Mouse (Mus musculus) intestine, embryonic 16.5 days (tissue): Measurements from ENCODE around the gene Ggcx. TPM values are rescaled to one million over a fixed set of nuclear protein-coding genes. Genes with fewer than 3 reads are reported as not detected.

ENCODE experiments used
- ATAC-seq: fragments of 200-750 bp; cut with Nextera tagmentation; 2 replicates; pipeline ENCODE4 v1.8.0; 2017; ENCODE audit warnings: moderate TSS enrichment, moderate library complexity
- H3K27ac ChIP-seq: fragments of 300-500 bp; sonication (generic); 2 replicates; pipeline ENCODE4 v1.5.1; 2014; ENCODE audit warnings: mild to moderate bottlenecking, low read length
- H3K27me3 ChIP-seq: fragments of 300-500 bp; sonication (generic); replicated peaks from 2 replicates; pipeline ENCODE4 v1.6.1; 2014; ENCODE audit warnings: low read length, control low read depth, mixed read lengths; ENCODE audit not compliant: control insufficient read depth, insufficient read depth
- H3K36me3 ChIP-seq: fragments of 300-500 bp; sonication (generic); 2 replicates; pipeline ENCODE4 v1.6.1; 2014; ENCODE audit warnings: low read length, control low read depth; ENCODE audit not compliant: control insufficient read depth, insufficient read depth
- H3K4me1 ChIP-seq: fragments of 300-500 bp; sonication (generic); 2 replicates; pipeline ENCODE4 v1.6.1; 2014; ENCODE audit warnings: low read length, control low read depth, mixed read lengths; ENCODE audit not compliant: control insufficient read depth, insufficient read depth
- H3K4me2 ChIP-seq: fragments of 300-500 bp; sonication (generic); 2 replicates; pipeline ENCODE4 v1.6.1; 2014; ENCODE audit warnings: low read depth, low read length, control low read depth
- H3K4me3 ChIP-seq: fragments of 300-500 bp; sonication (generic); 2 replicates; pipeline ENCODE4 v1.5.1; 2014; ENCODE audit warnings: mild to moderate bottlenecking, low read length
- H3K9ac ChIP-seq: fragments of 300-500 bp; sonication (generic); 2 replicates; pipeline ENCODE4 v1.6.1; 2014; ENCODE audit warnings: low read depth, low read length
- H3K9me3 ChIP-seq: fragments of 300-500 bp; sonication (generic); 2 replicates; pipeline ENCODE4 v1.6.1; 2016; ENCODE audit warnings: low read length, control low read depth; ENCODE audit not compliant: control insufficient read depth
- WGBS: fragments of 180-500 bp; shearing (Covaris S2); extraction: QIAGEN DNeasy Blood & Tissue Kit; methylation state at CpG from one replicate; pipeline ENCODE4 v1.1.7; 2014; 5-methylcytosine and 5-hydroxymethylcytosine counted together
- polyA plus RNA-seq: library from polyadenylated mRNA; unstranded; fragments of >200 nt; fragmentation: Nextera tagmentation; extraction: Ambion mirVana; gene quantifications from 2 replicates; pipeline ENCODE4 v1.2.1, GENCODE M21; 2015

Gene Ggcx
- polyA plus RNA-seq, 1 experiment from 2014 or later = 23.7 TPM

DNA sequence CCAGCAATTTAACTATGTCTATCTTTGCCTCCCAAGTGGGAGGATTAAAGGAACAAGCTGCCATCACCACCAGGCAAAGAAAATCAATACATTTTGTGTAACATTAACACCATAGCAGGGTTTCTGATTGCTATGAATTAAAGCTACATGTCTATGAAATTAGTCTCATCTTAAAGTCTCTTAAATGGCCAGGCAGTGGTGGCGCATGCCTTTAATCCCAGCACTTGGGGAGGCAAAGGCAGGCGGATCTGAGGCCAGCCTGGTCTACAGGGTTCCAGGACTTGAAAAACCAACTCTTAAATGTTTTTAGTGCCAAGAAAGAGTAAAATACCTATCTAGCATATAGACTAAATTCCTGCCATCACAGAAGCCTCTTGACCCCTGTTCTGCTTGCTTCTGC lies 18.0 kb downstream of the Ggcx start:
- WGBS = 84% methylated on average over 2 of the region's 2 CpGs

DNA sequence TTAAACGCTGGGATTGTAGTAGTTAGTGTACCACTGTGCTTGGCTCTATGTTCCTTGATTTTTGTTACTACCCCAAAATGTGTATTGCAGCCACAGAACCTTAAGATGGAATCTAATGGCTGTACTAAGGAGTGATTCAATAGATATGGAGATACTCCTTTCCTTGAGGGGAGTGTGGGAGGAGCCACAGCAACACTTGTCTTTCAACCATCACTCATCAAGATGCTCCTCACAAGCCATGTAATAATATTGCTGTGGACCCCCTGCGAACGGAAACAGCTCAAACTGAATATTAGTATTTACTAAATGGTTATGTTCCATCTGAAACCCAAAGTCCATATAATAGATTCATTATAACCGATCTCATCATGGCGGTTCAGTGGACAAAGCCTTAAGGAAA lies 24.1 kb downstream of the Ggcx start:
- Histone ChIP-seq H3K9ac (peak overlapping the region; percentile 100), H3K36me3 (peaks cover 5% of the 10 kb centered on the region; the same call in 1 of the 2 replicates), H3K4me3 (peak overlapping the region; percentile 99), H3K27me3 (no peaks in the 10 kb centered on the region), H3K4me2 (peak overlapping the region; percentile 78), H3K9me3 (no peaks in the 10 kb centered on the region), H3K4me1 (peaks cover 9% of the 10 kb centered on the region; the same call in 1 of the 2 replicates), H3K27ac (no peak overlapping the region)
- 0% methylated on average over 5 of the region's 5 CpGs for WGBS
- no peak for ATAC-seq

More for the DNA sequence above, 18.0 kb downstream of the Ggcx start:
- no peak for ATAC-seq
- peaks cover 5% of the 10 kb centered on the region; the same call in 1 of the 2 replicates for H3K36me3 ChIP-seq
- H3K9me3 ChIP-seq = no peaks in the 10 kb centered on the region
- no peak overlapping the region for H3K4me2 ChIP-seq
- H3K27me3 ChIP-seq = no peaks in the 10 kb centered on the region
- peaks cover under 1% of the 10 kb centered on the region; the same call in 1 of the 2 replicates for H3K4me1 ChIP-seq
- H3K27ac ChIP-seq = 0 out of 2 replicates have a peak overlapping the region, but pooled peaks have one; percentile 4
- H3K4me3 ChIP-seq = no peak overlapping the region
- H3K9ac ChIP-seq = no peak overlapping the region

DNA sequence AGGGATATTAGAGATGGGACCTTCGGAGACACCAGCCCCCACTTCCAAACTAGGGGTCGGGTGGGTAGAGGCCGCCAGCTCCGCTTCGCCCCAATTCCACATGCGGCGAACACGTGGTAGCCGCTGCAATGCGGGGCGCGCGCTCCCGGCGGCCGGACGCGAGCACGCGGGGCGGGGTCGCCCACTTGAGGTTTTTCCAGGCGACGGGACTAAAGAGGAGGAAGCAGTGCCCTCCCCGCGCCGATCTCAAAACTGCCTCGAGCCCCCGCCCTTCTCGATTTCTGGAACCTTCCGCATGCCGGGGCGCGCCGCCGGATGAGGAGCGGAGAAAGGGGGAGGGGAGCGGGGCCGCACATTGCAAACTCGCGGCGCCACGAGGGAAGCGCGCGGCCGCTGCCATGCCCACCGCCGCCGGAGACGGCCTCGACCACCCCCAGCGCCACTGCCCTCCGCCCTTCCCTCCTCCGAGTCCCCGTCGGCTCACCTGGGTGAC lies 24.8 kb downstream of the Ggcx start:
- Histone ChIP-seq H3K9me3 (no peaks in the 10 kb centered on the region), H3K4me2 (peak overlapping the region; percentile 78), H3K36me3 (peaks cover 5% of the 10 kb centered on the region; the same call in 1 of the 2 replicates), H3K27ac (peak overlapping the region; percentile 99), H3K27me3 (no peaks in the 10 kb centered on the region), H3K4me1 (peaks cover 9% of the 10 kb centered on the region; the same call in 1 of the 2 replicates), H3K9ac (peak overlapping the region; percentile 100), H3K4me3 (peak overlapping the region; percentile 99)
- under 1% methylated on average over 56 of the region's 57 CpGs for WGBS
- ATAC-seq = peak; percentile 72

DNA sequence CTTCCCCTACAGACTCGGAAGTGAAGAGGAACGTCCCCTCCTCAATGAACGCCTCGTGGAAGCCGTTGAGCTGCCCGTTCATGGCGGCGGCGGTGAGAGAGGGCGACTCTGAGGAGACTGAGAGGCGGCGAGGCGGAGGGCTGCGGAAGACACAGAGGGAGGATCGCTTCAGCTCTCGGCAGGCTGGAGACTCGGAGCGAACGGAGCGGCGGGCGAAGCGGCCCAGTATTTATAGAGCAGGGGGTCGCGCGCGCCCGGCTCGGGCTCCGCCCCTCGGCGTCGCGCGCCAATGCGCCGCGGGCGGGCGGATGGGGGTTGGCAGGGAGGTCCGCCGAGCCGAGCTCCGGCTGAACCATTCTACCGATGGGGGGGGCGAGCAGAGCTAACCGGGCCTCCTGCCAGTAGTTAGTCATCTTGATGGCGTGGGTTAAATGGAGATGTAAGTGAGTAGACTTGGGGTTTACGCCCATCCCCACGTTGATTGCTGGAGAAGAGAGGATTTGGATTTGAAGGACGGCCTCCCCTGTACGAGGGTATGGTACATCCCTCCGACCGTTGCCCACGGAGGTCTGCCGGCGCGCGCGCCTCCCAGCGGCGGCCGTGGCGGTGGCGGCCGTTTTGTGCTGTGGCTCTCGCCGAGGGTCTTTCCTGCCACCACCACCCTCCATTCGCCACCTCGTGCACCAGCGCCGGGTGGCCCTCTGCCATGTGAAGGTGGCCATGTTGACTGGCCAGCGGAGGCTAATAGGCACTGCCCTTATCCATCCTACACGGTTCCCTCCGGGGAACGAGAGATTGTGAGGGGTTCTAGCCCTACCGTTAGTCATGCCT lies 25.5 kb downstream of the Ggcx start, which contains the start of gene Mat2a:
Mat2a (minus strand) TSS at position 204 of the 831 bp plus-strand sequence.
- H3K27me3 ChIP-seq = no peaks in the 10 kb centered on the region
- under 1% methylated on average over 75 of the region's 77 CpGs for WGBS
- H3K36me3 ChIP-seq = peaks cover 5% of the 10 kb centered on the region; the same call in 1 of the 2 replicates
- peak within 1 kb of the TSS; percentile 100 for H3K9ac ChIP-seq
- H3K9me3 ChIP-seq = no peaks in the 10 kb centered on the region
- H3K27ac ChIP-seq = peak within 1 kb of the TSS; percentile 99
- H3K4me1 ChIP-seq = peaks cover 9% of the 10 kb centered on the region; the same call in 1 of the 2 replicates
- ATAC-seq = peak; percentile 87
- H3K4me3 ChIP-seq = peak within 1 kb of the TSS; percentile 99
- peak within 1 kb of the TSS; percentile 78 for H3K4me2 ChIP-seq

DNA sequence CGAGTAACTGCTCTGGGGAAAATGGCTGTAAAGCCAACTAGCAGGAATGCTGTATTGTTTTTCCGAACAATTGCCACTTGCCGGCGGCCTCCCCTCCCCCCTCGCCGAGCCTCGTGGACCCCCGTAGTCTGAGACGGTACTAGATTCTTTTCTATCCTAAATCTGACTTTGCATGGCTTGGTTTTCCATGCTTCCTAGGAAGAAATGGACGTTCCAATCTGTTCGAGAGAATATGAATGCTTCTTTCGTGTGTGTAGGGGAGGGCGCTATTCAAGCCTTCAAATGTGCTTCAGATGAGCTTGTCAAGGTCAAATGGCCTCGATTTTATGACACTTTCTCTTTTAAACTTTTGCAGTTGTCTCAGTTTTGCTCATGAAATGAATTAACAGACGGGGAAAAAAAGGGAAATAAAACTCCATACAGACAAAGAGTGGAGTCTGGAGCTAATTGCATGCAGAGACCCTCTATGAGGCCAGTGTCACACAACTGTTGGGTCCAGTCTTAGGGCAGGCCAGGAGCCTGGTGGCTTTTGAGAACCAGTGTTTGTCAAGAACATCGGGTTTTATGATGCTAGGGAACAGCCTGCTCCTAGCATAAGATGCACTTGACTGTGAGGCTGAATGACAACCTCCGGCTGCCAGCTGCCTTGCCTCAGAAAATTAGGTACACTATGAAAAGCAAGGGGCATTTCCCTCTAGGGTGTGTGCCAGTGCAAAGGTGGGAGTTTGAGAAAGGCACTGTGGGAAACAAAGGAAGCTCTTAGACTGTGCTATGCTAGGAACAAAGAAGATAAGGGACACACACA lies 26.3 kb downstream of the Ggcx start:
- Histone ChIP-seq H3K36me3 (0 out of 2 replicates have a peak, but pooled peaks cover 2% of the 10 kb centered on the region), H3K9me3 (no peaks in the 10 kb centered on the region), H3K27ac (peak overlapping the region; percentile 94), H3K4me1 (peaks cover 9% of the 10 kb centered on the region; the same call in 1 of the 2 replicates), H3K4me3 (peak overlapping the region; percentile 99), H3K27me3 (no peaks in the 10 kb centered on the region), H3K4me2 (peak overlapping the region; percentile 77), H3K9ac (peak overlapping the region; percentile 100)
- ATAC-seq = peak; percentile 10; the same call in 1 of the 2 replicates
- 9% methylated on average over 17 of the region's 17 CpGs for WGBS

DNA sequence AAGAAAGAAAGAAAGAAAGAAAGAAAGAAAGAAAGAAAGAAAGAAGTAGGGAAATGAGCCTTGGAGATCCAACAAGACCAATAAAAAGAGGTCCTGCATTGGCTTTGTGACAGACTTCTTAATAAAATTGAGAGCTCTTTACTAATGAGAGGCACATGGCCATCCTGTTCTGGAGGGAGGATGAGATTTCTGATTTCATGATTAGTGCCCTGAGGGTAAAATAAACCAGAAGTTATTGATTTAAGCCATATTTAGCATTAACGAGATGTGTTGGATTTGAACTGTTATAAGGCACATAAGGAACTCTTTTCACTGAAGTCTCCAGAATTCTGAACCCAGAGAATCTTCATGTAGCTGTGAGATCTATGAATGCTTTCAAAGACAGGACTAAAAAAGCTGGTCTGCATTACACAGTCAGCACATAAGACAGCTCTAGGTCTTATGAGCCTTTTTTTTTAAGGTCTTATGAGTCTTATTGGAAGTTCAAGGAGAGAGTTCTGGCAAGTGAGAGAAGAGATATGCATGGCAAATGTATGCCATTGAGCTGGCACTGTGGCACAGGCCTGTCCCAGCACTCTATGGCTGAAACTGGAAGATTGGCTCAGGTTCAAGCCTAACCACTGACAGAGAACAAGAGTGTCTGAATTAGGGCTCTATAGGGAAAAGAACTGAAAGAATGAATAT lies 29.0 kb downstream of the Ggcx start:
- no peak overlapping the region for H3K27ac ChIP-seq
- H3K4me3 ChIP-seq = no peak overlapping the region
- no peaks in the 10 kb centered on the region for H3K27me3 ChIP-seq
- H3K36me3 ChIP-seq = no peaks in the 10 kb centered on the region
- H3K4me2 ChIP-seq = no peak overlapping the region
- 83% methylated on average over 1 of the region's 1 CpGs for WGBS
- peaks cover 4% of the 10 kb centered on the region; the same call in 1 of the 2 replicates for H3K4me1 ChIP-seq
- ATAC-seq = no peak
- H3K9ac ChIP-seq = no peak overlapping the region
- H3K9me3 ChIP-seq = no peaks in the 10 kb centered on the region

DNA sequence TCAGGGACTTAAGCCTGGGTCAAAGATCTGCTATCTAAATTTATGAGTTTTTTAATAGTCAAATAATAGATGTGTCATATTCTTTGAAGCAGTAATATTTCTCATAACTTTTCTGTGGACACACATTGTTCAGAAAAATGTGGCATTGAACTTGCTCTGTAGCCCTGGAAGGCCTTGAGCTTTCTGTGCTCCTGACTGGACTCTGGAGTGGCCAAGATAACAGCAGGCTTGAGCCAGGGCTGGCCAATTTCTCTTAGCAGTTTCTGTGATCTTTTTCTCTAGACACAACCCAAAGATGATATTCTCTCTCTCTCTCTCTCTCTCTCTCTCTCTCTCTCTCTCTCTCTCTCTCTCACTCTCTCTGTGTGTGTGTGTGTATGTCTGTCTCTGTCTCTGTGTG lies 30.9 kb downstream of the Ggcx start:
- no peak overlapping the region for H3K27ac ChIP-seq
- no peak for ATAC-seq
- no peaks in the 10 kb centered on the region for H3K27me3 ChIP-seq
- no peak overlapping the region for H3K9ac ChIP-seq
- no peaks in the 10 kb centered on the region for H3K36me3 ChIP-seq
- H3K4me2 ChIP-seq = no peak overlapping the region
- peaks cover 4% of the 10 kb centered on the region; the same call in 1 of the 2 replicates for H3K4me1 ChIP-seq
- no peaks in the 10 kb centered on the region for H3K9me3 ChIP-seq
- H3K4me3 ChIP-seq = no peak overlapping the region

DNA sequence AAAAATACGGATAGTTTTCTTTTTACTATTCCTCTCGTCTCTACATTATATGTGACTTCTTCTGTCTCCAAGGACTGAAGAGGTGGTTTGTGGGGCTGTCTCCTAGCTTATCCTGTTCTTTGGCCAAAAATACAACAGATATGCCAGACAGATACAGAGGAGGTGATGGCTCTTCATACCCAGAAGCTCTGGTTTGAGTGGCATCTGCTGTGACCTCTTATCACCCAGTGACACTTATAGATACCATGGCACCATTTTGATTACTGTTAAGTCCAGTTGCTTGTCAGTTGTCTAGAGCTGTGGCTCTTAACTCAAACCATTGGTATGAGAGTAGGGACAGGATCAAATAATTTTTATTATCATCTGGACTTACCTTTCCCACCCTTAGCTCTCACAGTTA lies 33.4 kb downstream of the Ggcx start:
- ATAC-seq = no peak
- no peak overlapping the region for H3K9ac ChIP-seq
- WGBS = 85% methylated on average over 2 of the region's 2 CpGs
- no peak overlapping the region for H3K4me3 ChIP-seq
- H3K36me3 ChIP-seq = no peaks in the 10 kb centered on the region
- H3K4me1 ChIP-seq = no peaks in the 10 kb centered on the region
- no peaks in the 10 kb centered on the region for H3K9me3 ChIP-seq
- no peak overlapping the region for H3K27ac ChIP-seq
- H3K27me3 ChIP-seq = no peaks in the 10 kb centered on the region
- no peak overlapping the region for H3K4me2 ChIP-seq
